Mouse (Mus musculus): ENCODE data around the gene Aurkaip1. TPM values are rescaled to one million over a fixed set of nuclear protein-coding genes. Genes with fewer than 3 reads are reported as not detected.

The Aurkaip1 gene
- polyA plus RNA-seq, 2 experiments from 2014 or later = 167 to 217 TPM

- no peak for ATAC-seq
Measured at GRCm38 (mm10) chr4:155830596-155830995, 476 bp upstream of the Aurkaip1 start.

GRCm38 (mm10) chr4:155831831-155832230 lies 759 bp downstream of the Aurkaip1 start:
- no peak for ATAC-seq

GRCm38 (mm10) chr4:155832321-155832720 lies 1.2 kb downstream of the Aurkaip1 start:
- no peak for ATAC-seq

DNA sequence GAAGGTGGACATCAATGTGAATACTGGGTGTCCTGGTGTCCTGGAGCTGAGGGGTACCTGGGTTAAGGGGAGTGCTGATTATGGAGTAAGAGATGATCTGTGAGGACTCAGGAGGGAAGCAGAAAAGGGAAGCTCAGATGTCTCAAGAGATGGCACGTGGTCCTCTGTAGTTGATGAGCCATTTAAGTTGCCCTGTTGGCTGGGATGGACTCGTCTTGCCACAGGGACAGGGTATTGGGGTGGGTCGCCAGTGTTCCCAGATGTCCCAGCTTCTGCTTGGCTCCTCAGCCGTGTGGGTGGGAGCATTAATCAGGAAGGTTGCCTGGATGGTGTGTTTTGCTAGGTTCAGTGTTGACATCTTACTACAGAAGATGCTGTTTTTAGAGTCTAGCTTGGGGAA lies 2.2 kb downstream of the Aurkaip1 start:
- no peak for ATAC-seq

- peak; percentile 44 for ATAC-seq
Measured at GRCm38 (mm10) chr4:155833836-155834235, 2.8 kb downstream of the Aurkaip1 start.

DNA sequence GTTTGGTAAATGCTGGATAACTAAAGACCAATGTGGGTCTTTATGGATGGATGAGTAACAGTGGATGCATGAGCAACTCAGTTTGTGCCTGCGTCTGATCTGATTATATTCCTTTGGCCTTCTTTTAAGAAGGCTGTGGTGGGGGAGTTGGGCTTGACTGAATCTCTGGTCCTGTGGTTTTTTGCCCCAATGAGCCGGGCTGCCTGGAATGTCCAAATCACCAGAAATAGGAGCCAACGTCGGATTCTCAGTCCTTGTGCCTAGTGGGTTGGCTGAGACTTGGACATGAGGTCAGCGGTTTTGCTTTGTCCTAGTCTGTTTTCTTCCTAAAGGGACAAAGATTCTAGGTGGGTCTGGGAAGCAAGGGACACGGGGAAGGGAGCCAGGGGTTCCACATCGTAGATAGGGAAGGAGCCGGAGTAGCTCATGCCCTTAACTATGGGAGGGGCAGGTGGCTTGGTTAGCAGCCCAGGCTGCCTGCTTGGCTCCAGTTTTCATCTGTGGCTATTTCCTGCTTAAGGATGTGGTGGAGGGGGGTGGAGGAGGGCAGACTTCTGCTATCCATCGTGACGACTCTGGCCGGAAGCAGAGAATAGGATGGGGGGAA lies 6.4 kb downstream of the Aurkaip1 start:
- no peak for ATAC-seq

- no peak for ATAC-seq
Measured at GRCm38 (mm10) chr4:155838187-155839153, 7.4 kb downstream of the Aurkaip1 start.

- ATAC-seq = no peak
Measured at GRCm38 (mm10) chr4:155839483-155839910, 8.4 kb downstream of the Aurkaip1 start, which contains the start of gene Mxra8. Mxra8 (plus strand) TSS chr4:155839680.

DNA sequence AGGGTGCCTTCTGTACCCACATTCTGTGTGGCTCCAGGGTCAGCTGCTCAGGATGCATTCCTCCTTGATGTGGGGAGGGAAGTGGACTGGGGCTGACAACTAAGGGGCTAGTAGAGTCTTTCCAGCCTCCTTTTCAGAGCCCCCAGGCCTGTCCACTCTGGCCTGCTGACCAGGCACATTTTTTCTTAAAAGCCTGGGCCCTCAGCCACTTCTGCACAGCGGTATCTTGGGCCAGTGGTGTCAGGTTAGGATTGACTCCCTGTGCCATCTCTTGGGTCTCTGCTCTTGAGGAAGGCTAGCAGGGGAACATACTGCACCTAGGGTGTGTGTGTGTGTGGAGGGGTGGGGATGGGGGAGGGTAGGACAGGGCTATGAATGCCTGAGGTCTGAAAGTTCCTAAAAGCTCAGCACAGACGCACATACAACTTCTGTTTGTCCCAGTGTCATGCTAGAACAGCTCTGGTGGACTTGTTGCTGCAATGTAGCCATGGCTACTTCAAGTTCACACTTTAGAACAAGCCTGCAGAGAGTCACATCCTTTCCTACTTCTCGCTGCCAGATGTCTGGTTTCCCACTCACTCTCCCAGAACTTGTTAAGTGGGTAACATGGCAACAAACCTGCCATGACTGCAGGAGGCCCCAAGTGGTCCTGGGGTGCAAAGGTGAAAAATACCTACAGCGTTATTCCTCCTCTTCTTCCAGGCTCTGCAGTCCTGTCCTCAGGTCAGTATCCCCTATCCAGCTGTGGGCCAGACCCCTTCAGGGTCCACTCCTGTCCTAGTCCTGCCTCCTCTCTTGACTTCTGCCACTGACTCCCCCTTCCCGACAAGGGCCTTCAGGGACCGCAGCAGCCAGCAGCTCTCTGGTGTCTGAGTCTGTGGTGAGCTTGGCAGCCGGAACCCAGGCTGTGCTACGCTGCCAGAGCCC lies 9.3 kb downstream of the Aurkaip1 start:
- ATAC-seq = no peak

DNA sequence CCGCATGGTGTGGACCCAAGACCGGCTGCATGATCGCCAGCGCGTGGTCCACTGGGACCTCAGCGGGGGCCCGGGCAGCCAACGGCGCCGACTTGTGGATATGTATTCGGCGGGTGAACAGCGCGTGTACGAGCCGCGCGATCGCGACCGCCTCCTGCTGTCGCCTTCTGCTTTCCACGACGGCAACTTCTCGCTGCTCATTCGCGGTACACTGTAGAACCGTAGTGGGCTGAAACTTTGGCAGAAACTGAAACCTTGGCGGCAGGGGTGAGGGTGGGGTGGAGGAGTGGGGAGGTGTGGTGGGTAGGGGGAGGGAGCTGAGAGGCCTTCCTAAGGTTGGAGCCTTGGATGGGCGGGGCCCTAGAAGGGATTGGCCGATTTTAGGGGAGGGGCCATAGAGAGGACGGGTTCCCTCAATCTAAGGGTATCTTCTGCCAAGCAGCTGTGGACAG lies 10.0 kb downstream of the Aurkaip1 start:
- peak; percentile 88 for ATAC-seq

- no peak for ATAC-seq
Measured at GRCm38 (mm10) chr4:155841651-155842270, 10.7 kb downstream of the Aurkaip1 start.

- ATAC-seq = no peak
Measured at GRCm38 (mm10) chr4:155843231-155843630, 12.2 kb downstream of the Aurkaip1 start.

- ATAC-seq = peak; percentile 86
Measured at GRCm38 (mm10) chr4:155846871-155847578, 16.0 kb downstream of the Aurkaip1 start, which contains the start of gene Dvl1. Dvl1 (plus strand) TSS chr4:155847402.

GRCm38 (mm10) chr4:155847591-155848352 lies 16.7 kb downstream of the Aurkaip1 start:
- peak; percentile 41 for ATAC-seq

- no peak for ATAC-seq
Measured at GRCm38 (mm10) chr4:155848434-155849095, 17.5 kb downstream of the Aurkaip1 start.

- no peak for ATAC-seq
Measured at GRCm38 (mm10) chr4:155849391-155849790, 18.3 kb downstream of the Aurkaip1 start.

- no peak for ATAC-seq
Measured at GRCm38 (mm10) chr4:155849792-155850451, 18.9 kb downstream of the Aurkaip1 start.

DNA sequence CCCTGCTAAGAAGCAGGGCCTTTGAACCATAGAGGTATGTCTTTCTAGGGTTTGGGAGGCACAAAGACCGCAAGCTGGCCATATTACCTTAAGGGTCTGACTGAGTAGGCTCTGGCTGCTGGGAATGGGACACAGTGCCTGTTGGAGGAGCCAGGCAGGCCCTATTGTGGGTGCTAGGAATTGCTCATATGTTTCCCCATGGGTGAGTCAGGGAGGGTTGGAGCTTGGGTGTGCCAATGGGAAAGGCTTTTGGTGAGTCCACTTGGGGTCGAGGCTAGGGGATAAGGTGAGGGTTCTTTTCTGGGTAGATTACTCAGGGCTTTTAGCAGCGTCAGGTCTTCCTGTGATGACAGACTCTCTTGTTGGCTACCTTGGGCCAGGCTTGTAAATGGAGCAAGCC lies 20.3 kb downstream of the Aurkaip1 start:
- ATAC-seq = no peak

DNA sequence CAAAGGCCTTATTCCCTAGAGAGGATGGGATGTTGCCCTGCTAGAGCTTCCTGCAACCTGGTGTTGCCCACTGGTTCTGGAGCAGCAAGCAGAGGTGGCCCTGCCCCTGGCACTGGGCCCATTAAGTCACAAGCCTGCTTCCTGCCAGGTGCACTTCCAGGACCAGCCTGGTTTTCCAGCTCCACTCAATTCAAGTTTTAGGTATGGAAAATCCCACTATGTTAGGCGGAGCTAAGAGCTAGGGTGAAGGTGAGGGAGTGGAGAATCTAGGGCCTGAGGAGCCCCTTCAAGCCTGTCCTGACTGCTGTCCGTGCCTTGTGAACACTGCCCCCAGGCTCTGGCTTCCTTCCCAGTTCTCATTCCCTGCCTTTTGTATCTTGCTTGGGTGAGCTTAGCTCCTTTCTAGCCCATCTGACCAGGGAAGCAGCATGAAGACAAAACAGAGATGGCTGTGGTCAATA lies 20.9 kb downstream of the Aurkaip1 start:
- no peak for ATAC-seq
